Mouse (Mus musculus): ENCODE measurements around the gene Znrf4. TPM values are rescaled to one million over a fixed set of nuclear protein-coding genes. Genes with fewer than 3 reads are reported as not detected.

The Znrf4 gene
- polyA plus RNA-seq (2011; ENCODE audit: insufficient read depth, insufficient read length, low read depth, missing spikeins): not detected in 2 replicates

DNA sequence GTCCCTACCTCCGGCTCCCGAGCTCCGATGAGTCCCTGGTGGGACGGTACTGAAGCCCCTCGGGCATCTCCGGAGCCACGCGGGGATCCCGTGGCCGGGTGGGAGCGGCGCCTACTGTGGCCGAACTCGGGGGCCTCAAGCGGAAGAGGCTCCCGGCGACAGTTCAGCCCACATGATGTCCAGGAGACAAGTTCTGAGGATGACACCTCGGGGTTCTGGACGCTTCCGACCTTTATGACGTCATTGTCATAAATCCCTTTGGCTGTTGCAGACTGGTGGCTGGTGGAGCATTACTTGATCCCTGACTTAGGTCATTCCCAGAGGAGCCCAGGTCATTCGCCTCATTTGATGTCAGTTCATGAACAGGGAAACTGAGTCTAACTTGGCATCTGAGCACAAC is at the start of gene Znrf4:
Gene Znrf4, minus strand, starts transcription at position 122 of the 400 bp plus-strand sequence.
- TF ChIP-seq POLR2A (IDR thresholded peaks at IDR 0.05; ENCODE audit: insufficient read depth, low read length): no peak
- no peak for TF ChIP-seq EP300 (IDR thresholded peaks at IDR 0.05; ENCODE audit: insufficient read depth, low read depth, low read length)
- TF ChIP-seq CTCF (IDR thresholded peaks at IDR 0.05; ENCODE audit: low read depth, low read length): no peak
- Histone ChIP-seq H3K27ac (ENCODE audit: insufficient read depth, low read length) (no peak within 1 kb of the TSS), H3K4me1 (ENCODE audit: control insufficient read depth, insufficient read depth, low read length) (peaks cover 4% of the 10 kb centered on the region), H3K27me3 (ENCODE audit: control insufficient read depth, insufficient read depth, low read length, poor library complexity, severe bottlenecking) (peaks cover 7% of the 10 kb centered on the region; the same call in 1 of the 2 replicates), H3K9ac (ENCODE audit: low read depth, poor library complexity, severe bottlenecking) (peak within 1 kb of the TSS; percentile 10; the same call in 1 of the 2 replicates), H3K9me3 (replicated peaks; ENCODE audit: control insufficient read depth, insufficient read depth, low read length, poor library complexity, severe bottlenecking) (no peaks in the 10 kb centered on the region), H3K4me3 (ENCODE audit: low read depth, low read length) (peak within 1 kb of the TSS; percentile 20), H3K36me3 (ENCODE audit: control insufficient read depth, insufficient read depth, low read length, poor library complexity, severe bottlenecking) (no peaks in the 10 kb centered on the region)

DNA sequence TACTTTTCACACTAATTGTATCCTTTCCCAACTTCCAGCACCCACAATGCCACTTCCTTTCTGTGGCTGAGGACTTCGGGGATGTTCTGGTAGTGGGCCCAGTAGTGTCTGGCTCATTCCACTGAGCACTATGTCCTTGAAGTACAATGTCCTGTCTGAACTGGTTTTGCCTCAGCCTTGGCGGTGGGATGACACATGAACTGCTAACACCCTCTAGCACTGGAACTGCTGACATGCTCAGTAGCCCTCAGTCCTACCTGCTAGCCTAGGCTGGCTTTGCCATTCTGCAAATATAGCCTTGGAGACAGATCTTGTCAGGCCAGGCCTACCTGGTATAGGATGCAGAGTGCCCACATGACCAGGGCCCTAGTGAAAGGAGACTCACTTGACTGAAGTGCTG is 49.6 kb upstream of the Znrf4 start:
- TF ChIP-seq CTCF (IDR thresholded peaks at IDR 0.05; ENCODE audit: low read depth, low read length) (no peak), POLR2A (IDR thresholded peaks at IDR 0.05; ENCODE audit: insufficient read depth, low read length) (no peak), EP300 (IDR thresholded peaks at IDR 0.05; ENCODE audit: insufficient read depth, low read depth, low read length) (no peak)
- peaks cover 55% of the 10 kb centered on the region for H3K36me3 ChIP-seq (ENCODE audit: control insufficient read depth, insufficient read depth, low read length, poor library complexity, severe bottlenecking)

GRCm38 (mm10) chr17:56560131-56560530 is 47.9 kb upstream of the Znrf4 start:
- TF ChIP-seq EP300 (IDR thresholded peaks at IDR 0.05; ENCODE audit: insufficient read depth, low read depth, low read length) (no peak), POLR2A (IDR thresholded peaks at IDR 0.05; ENCODE audit: insufficient read depth, low read length) (no peak), CTCF (IDR thresholded peaks at IDR 0.05; ENCODE audit: low read depth, low read length) (no peak)
- Histone ChIP-seq H3K9ac (ENCODE audit: low read depth, poor library complexity, severe bottlenecking) (no peak overlapping the region), H3K4me3 (ENCODE audit: low read depth, low read length) (no peak overlapping the region), H3K9me3 (replicated peaks; ENCODE audit: control insufficient read depth, insufficient read depth, low read length, poor library complexity, severe bottlenecking) (no peaks in the 10 kb centered on the region), H3K27ac (ENCODE audit: insufficient read depth, low read length) (no peak overlapping the region), H3K36me3 (ENCODE audit: control insufficient read depth, insufficient read depth, low read length, poor library complexity, severe bottlenecking) (peaks cover 40% of the 10 kb centered on the region), H3K4me1 (ENCODE audit: control insufficient read depth, insufficient read depth, low read length) (no peaks in the 10 kb centered on the region), H3K27me3 (ENCODE audit: control insufficient read depth, insufficient read depth, low read length, poor library complexity, severe bottlenecking) (no peaks in the 10 kb centered on the region)

More for the DNA sequence above, 49.6 kb upstream of the Znrf4 start:
- H3K4me1 ChIP-seq (ENCODE audit: control insufficient read depth, insufficient read depth, low read length): no peaks in the 10 kb centered on the region
- H3K27ac ChIP-seq (ENCODE audit: insufficient read depth, low read length): no peak overlapping the region
- H3K9ac ChIP-seq (ENCODE audit: low read depth, poor library complexity, severe bottlenecking): no peak overlapping the region
- no peaks in the 10 kb centered on the region for H3K9me3 ChIP-seq (replicated peaks; ENCODE audit: control insufficient read depth, insufficient read depth, low read length, poor library complexity, severe bottlenecking)
- H3K4me3 ChIP-seq (ENCODE audit: low read depth, low read length): no peak overlapping the region
- no peaks in the 10 kb centered on the region for H3K27me3 ChIP-seq (ENCODE audit: control insufficient read depth, insufficient read depth, low read length, poor library complexity, severe bottlenecking)

- Histone ChIP-seq H3K9ac (ENCODE audit: low read depth, poor library complexity, severe bottlenecking) (no peak overlapping the region), H3K27ac (ENCODE audit: insufficient read depth, low read length) (no peak overlapping the region), H3K27me3 (ENCODE audit: control insufficient read depth, insufficient read depth, low read length, poor library complexity, severe bottlenecking) (no peaks in the 10 kb centered on the region), H3K4me3 (ENCODE audit: low read depth, low read length) (no peak overlapping the region), H3K4me1 (ENCODE audit: control insufficient read depth, insufficient read depth, low read length) (no peaks in the 10 kb centered on the region), H3K9me3 (replicated peaks; ENCODE audit: control insufficient read depth, insufficient read depth, low read length, poor library complexity, severe bottlenecking) (no peaks in the 10 kb centered on the region), H3K36me3 (ENCODE audit: control insufficient read depth, insufficient read depth, low read length, poor library complexity, severe bottlenecking) (peaks cover 32% of the 10 kb centered on the region)
- TF ChIP-seq EP300 (IDR thresholded peaks at IDR 0.05; ENCODE audit: insufficient read depth, low read depth, low read length) (no peak), POLR2A (IDR thresholded peaks at IDR 0.05; ENCODE audit: insufficient read depth, low read length) (no peak), CTCF (IDR thresholded peaks at IDR 0.05; ENCODE audit: low read depth, low read length) (no peak)
These were observed 47.2 kb upstream of the Znrf4 start for GRCm38 (mm10) chr17:56559386-56559785.

- Histone ChIP-seq H3K9ac (ENCODE audit: low read depth, poor library complexity, severe bottlenecking) (no peak overlapping the region), H3K4me1 (ENCODE audit: control insufficient read depth, insufficient read depth, low read length) (no peaks in the 10 kb centered on the region), H3K27ac (ENCODE audit: insufficient read depth, low read length) (no peak overlapping the region), H3K9me3 (replicated peaks; ENCODE audit: control insufficient read depth, insufficient read depth, low read length, poor library complexity, severe bottlenecking) (no peaks in the 10 kb centered on the region), H3K27me3 (ENCODE audit: control insufficient read depth, insufficient read depth, low read length, poor library complexity, severe bottlenecking) (no peaks in the 10 kb centered on the region), H3K36me3 (ENCODE audit: control insufficient read depth, insufficient read depth, low read length, poor library complexity, severe bottlenecking) (peaks cover 24% of the 10 kb centered on the region), H3K4me3 (ENCODE audit: low read depth, low read length) (no peak overlapping the region)
- peak; percentile 84 for TF ChIP-seq CTCF (IDR thresholded peaks at IDR 0.05; ENCODE audit: low read depth, low read length)
- TF ChIP-seq POLR2A (IDR thresholded peaks at IDR 0.05; ENCODE audit: insufficient read depth, low read length): no peak
These were observed 46.2 kb upstream of the Znrf4 start for GRCm38 (mm10) chr17:56558448-56558847.

GRCm38 (mm10) chr17:56554122-56554551 is 41.9 kb upstream of the Znrf4 start, which contains the start of gene Gm20219:
Gm20219 (minus strand) TSS chr17:56554387.
- Histone ChIP-seq H3K27ac (ENCODE audit: insufficient read depth, low read length) (no peak within 1 kb of the TSS), H3K27me3 (ENCODE audit: control insufficient read depth, insufficient read depth, low read length, poor library complexity, severe bottlenecking) (no peaks in the 10 kb centered on the region), H3K4me1 (ENCODE audit: control insufficient read depth, insufficient read depth, low read length) (peaks cover 7% of the 10 kb centered on the region), H3K9ac (ENCODE audit: low read depth, poor library complexity, severe bottlenecking) (no peak within 1 kb of the TSS), H3K9me3 (replicated peaks; ENCODE audit: control insufficient read depth, insufficient read depth, low read length, poor library complexity, severe bottlenecking) (no peaks in the 10 kb centered on the region), H3K36me3 (ENCODE audit: control insufficient read depth, insufficient read depth, low read length, poor library complexity, severe bottlenecking) (no peaks in the 10 kb centered on the region), H3K4me3 (ENCODE audit: low read depth, low read length) (peak within 1 kb of the TSS; percentile 35)
- TF ChIP-seq CTCF (IDR thresholded peaks at IDR 0.05; ENCODE audit: low read depth, low read length) (no peak), EP300 (IDR thresholded peaks at IDR 0.05; ENCODE audit: insufficient read depth, low read depth, low read length) (0 out of 2 replicates have a peak, but pooled peaks have one; percentile 23)
